Mouse (Mus musculus) kidney, postnatal 0 days (tissue): ENCODE data around the gene Gla. TPM values are rescaled to one million over a fixed set of nuclear protein-coding genes. Genes with fewer than 3 reads are reported as not detected.

Experiments
- ATAC-seq: fragments of 200-750 bp; cut with Nextera tagmentation; replicated peaks from 2 replicates; pipeline ENCODE4 v1.8.0; 2017; ENCODE audit warnings: low read depth, moderate number of reproducible peaks, moderate TSS enrichment, moderate library complexity; ENCODE audit not compliant: low FRiP score
- DNase-seq: peaks from one replicate; pipeline ENCODE4 v3.0.0-alpha.2; 2016; ENCODE audit warnings: low spot score
- H3K27ac ChIP-seq: fragments of 300-500 bp; sonication (generic); 2 replicates; pipeline ENCODE4 v1.5.1; 2014; ENCODE audit warnings: mild to moderate bottlenecking
- H3K27me3 ChIP-seq: fragments of 300-500 bp; sonication (generic); 2 replicates; pipeline ENCODE4 v1.6.1; 2014; ENCODE audit warnings: low read length, mixed read lengths; ENCODE audit not compliant: insufficient read depth
- H3K36me3 ChIP-seq: fragments of 300-500 bp; sonication (generic); 2 replicates; pipeline ENCODE4 v1.6.1; 2014; ENCODE audit warnings: low read length, mixed read lengths; ENCODE audit not compliant: insufficient read depth
- H3K4me1 ChIP-seq: fragments of 300-500 bp; sonication (generic); replicated peaks from 2 replicates; pipeline ENCODE4 v1.6.1; 2014; ENCODE audit warnings: antibody characterized with exemption, low read length, mixed read lengths; ENCODE audit not compliant: insufficient read depth
- H3K4me2 ChIP-seq: fragments of 300-500 bp; sonication (generic); 2 replicates; pipeline ENCODE4 v1.6.1; 2014; ENCODE audit warnings: mild to moderate bottlenecking, low read length, moderate library complexity, mixed read lengths
- H3K4me3 ChIP-seq: fragments of 300-500 bp; sonication (generic); replicated peaks from 2 replicates; pipeline ENCODE4 v1.5.1; 2014; ENCODE audit warnings: low read depth, low read length
- H3K9ac ChIP-seq: fragments of 300-500 bp; sonication (generic); 2 replicates; pipeline ENCODE4 v1.6.1; 2014; ENCODE audit warnings: low read depth, low read length
- H3K9me3 ChIP-seq: fragments of 300-500 bp; sonication (generic); replicated peaks from 2 replicates; pipeline ENCODE4 v1.6.1; 2016; ENCODE audit warnings: low read length, inconsistent platforms, mixed read lengths
- CTCF ChIP-seq: IDR thresholded peaks from 2 replicates; pipeline ENCODE4 v1.5.1; 2016; ENCODE audit warnings: antibody characterized with exemption, low read depth, mild to moderate bottlenecking, moderate library complexity
- WGBS: fragments of 180-500 bp; shearing (Covaris S2); extraction: QIAGEN DNeasy Blood & Tissue Kit; methylation state at CpG from one replicate; pipeline ENCODE4 v1.1.7; 2014; 5-methylcytosine and 5-hydroxymethylcytosine counted together
- polyA plus RNA-seq: library from polyadenylated mRNA; unstranded; fragments of >200 nt; fragmentation: Nextera tagmentation; extraction: Ambion mirVana; gene quantifications from 2 replicates; pipeline ENCODE4 v1.2.1, GENCODE M21; 2015

The Gla gene
- polyA plus RNA-seq: 4.8 and 5.2 TPM in 2 replicates

- peak within 1 kb of the TSS; percentile 90 for H3K27ac ChIP-seq
Observed at GRCm38 (mm10) chrX:134600659-134601379, at the start of gene Gla, which contains the start of gene Hnrnph2. TSS of gene Gla (minus strand) at chrX:134601125. TSS of gene Hnrnph2 (plus strand) at chrX:134601179.

GRCm38 (mm10) chrX:134648031-134648692, 47.2 kb upstream of the Gla start:
- peak; percentile 74 for TF ChIP-seq CTCF
- H3K27ac ChIP-seq: no peak overlapping the region
- 21% methylated on average over 11 of the region's 11 CpGs for WGBS
- H3K4me2 ChIP-seq: no peak overlapping the region
- no peaks in the 10 kb centered on the region for H3K27me3 ChIP-seq
- no peaks in the 10 kb centered on the region for H3K9me3 ChIP-seq
- H3K36me3 ChIP-seq: no peaks in the 10 kb centered on the region
- DNase-seq (peak; percentile 90), ATAC-seq (no peak; the same call in 1 of the 2 replicates)
- no peak overlapping the region for H3K4me3 ChIP-seq
- H3K4me1 ChIP-seq: no peaks in the 10 kb centered on the region
- H3K9ac ChIP-seq: no peak overlapping the region

More at GRCm38 (mm10) chrX:134600659-134601379, at the start of gene Gla, which contains the start of gene Hnrnph2:
- peak within 1 kb of the TSS; percentile 67 for H3K9ac ChIP-seq
- WGBS: 22% methylated on average over 33 of the region's 33 CpGs
- H3K4me2 ChIP-seq: peak within 1 kb of the TSS; percentile 55
- H3K36me3 ChIP-seq: no peaks in the 10 kb centered on the region
- H3K27me3 ChIP-seq: no peaks in the 10 kb centered on the region
- DNase-seq (peak; percentile 98), ATAC-seq (peak; percentile 99)
- peak within 1 kb of the TSS; percentile 46 for H3K4me3 ChIP-seq
- TF ChIP-seq CTCF: no peak
- H3K4me1 ChIP-seq: no peaks in the 10 kb centered on the region
- H3K9me3 ChIP-seq: no peaks in the 10 kb centered on the region

GRCm38 (mm10) chrX:134647421-134647820, 46.5 kb upstream of the Gla start:
- H3K9me3 ChIP-seq: no peaks in the 10 kb centered on the region
- no peaks in the 10 kb centered on the region for H3K27me3 ChIP-seq
- no peak overlapping the region for H3K4me2 ChIP-seq
- no peaks in the 10 kb centered on the region for H3K36me3 ChIP-seq
- no peak overlapping the region for H3K4me3 ChIP-seq
- no peak for ATAC-seq
- no peak overlapping the region for H3K9ac ChIP-seq
- no peak overlapping the region; the same call in 1 of the 2 replicates for H3K27ac ChIP-seq
- WGBS: 62% methylated on average over 8 of the region's 8 CpGs
- TF ChIP-seq CTCF: no peak
- DNase-seq: peak; percentile 10
- H3K4me1 ChIP-seq: no peaks in the 10 kb centered on the region

GRCm38 (mm10) chrX:134646338-134646737, 45.4 kb upstream of the Gla start:
- H3K4me1 ChIP-seq: no peaks in the 10 kb centered on the region
- no peak overlapping the region for H3K4me3 ChIP-seq
- H3K4me2 ChIP-seq: no peak overlapping the region
- TF ChIP-seq CTCF: no peak
- no peaks in the 10 kb centered on the region for H3K27me3 ChIP-seq
- 92% methylated on average over 1 of the region's 1 CpGs for WGBS
- no peak overlapping the region for H3K27ac ChIP-seq
- ATAC-seq (no peak), DNase-seq (no peak)
- H3K9me3 ChIP-seq: no peaks in the 10 kb centered on the region
- H3K9ac ChIP-seq: no peak overlapping the region
- H3K36me3 ChIP-seq: no peaks in the 10 kb centered on the region

- H3K4me3 ChIP-seq: no peak overlapping the region
- DNase-seq (peak; percentile 23), ATAC-seq (no peak)
- WGBS: 55% methylated on average over 10 of the region's 10 CpGs
- no peak for TF ChIP-seq CTCF
- no peak overlapping the region for H3K4me2 ChIP-seq
- H3K9me3 ChIP-seq: no peaks in the 10 kb centered on the region
- no peaks in the 10 kb centered on the region for H3K36me3 ChIP-seq
- no peak overlapping the region for H3K27ac ChIP-seq
- H3K27me3 ChIP-seq: no peaks in the 10 kb centered on the region
- H3K4me1 ChIP-seq: no peaks in the 10 kb centered on the region
- H3K9ac ChIP-seq: no peak overlapping the region
Observed at GRCm38 (mm10) chrX:134641000-134641760, 40.3 kb upstream of the Gla start.

- no peak for ATAC-seq
Observed at GRCm38 (mm10) chrX:134635860-134636259, 34.9 kb upstream of the Gla start.

More at GRCm38 (mm10) chrX:134635860-134636259, 34.9 kb upstream of the Gla start:
- no peak for TF ChIP-seq CTCF
- H3K36me3 ChIP-seq: no peaks in the 10 kb centered on the region
- no peak overlapping the region for H3K9ac ChIP-seq
- H3K9me3 ChIP-seq: no peaks in the 10 kb centered on the region
- H3K4me1 ChIP-seq: no peaks in the 10 kb centered on the region
- H3K27ac ChIP-seq: no peak overlapping the region
- peak; percentile 34 for DNase-seq
- H3K4me3 ChIP-seq: no peak overlapping the region
- no peaks in the 10 kb centered on the region for H3K27me3 ChIP-seq
- H3K4me2 ChIP-seq: no peak overlapping the region
- 69% methylated on average over 3 of the region's 3 CpGs for WGBS
